Mouse (Mus musculus): Measurements from ENCODE around the gene Sipa1l2.

DNA sequence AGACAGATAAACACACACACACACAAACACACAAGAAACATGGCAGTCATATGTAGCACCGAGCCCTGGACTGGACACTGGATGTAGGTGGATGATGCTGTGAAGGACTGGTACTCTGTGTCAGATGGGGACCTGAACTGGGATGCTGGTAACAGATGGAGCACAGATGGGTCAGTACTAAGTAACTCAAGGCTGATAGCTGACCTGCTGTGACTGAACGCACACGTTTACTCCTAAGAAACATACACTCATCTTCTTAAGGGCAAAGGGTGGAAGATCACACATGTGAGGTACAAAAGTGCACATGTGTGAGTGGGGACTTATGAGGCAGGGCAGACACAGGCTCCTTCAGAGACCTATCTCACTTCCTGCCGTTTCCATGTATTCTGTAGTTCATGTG, 50.7 kb downstream of the Sipa1l2 start:
- TF ChIP-seq EP300 (IDR thresholded peaks at IDR 0.05; ENCODE audit: low read depth) (no peak), CTCF (IDR thresholded peaks at IDR 0.05; ENCODE audit: low read depth) (no peak)
